Mouse (Mus musculus): ENCODE measurements at regions not wholly inside any gene's neighbourhood (a gene's known extent, or its start where the extent isn't known, plus 50 kb on each side); places are given as distances from the start of the nearest gene placed in this dataset.

DNA sequence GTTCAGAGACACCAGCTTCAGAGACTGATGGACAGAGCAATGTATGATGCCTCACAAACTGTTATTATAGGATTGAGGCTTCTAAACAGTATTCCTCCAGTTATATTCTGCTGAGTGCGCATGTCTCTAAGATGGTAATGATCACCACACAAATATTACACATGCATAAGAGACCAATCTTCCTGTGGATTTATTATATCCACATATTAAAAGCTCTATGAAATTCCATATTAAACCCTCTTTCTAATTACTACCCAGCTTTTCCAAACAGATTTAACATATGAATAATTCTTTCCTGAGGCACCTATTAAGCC lies 2252.9 kb downstream of the 4930444P10Rik start:
- H3K4me1 ChIP-seq (ENCODE audit: control insufficient read depth, insufficient read depth, low read length): no peaks in the 10 kb centered on the region
- 77% methylated on average over 1 of the region's 1 CpGs for WGBS
- no peaks in the 10 kb centered on the region for H3K9me3 ChIP-seq (ENCODE audit: control insufficient read depth, low read length)
- no peaks in the 10 kb centered on the region for H3K27me3 ChIP-seq (ENCODE audit: control insufficient read depth, insufficient read depth, low read length)
- no peaks in the 10 kb centered on the region for H3K36me3 ChIP-seq (ENCODE audit: control insufficient read depth, insufficient read depth, low read length)
- ATAC-seq (ENCODE audit: low FRiP score, low read depth) (no peak), DNase-seq (ENCODE audit: low spot score) (no peak)
- H3K27ac ChIP-seq (replicated peaks; ENCODE audit: low read depth, low read length): no peak overlapping the region
- TF ChIP-seq POLR2A (IDR thresholded peaks at IDR 0.05; ENCODE audit: borderline replicate concordance, extremely low read depth, insufficient read depth, insufficient read length): no peak
- H3K9ac ChIP-seq (ENCODE audit: low read depth, low read length, severe bottlenecking): no peak overlapping the region
- H3K4me2 ChIP-seq (replicated peaks; ENCODE audit: low read depth, low read length, severe bottlenecking): no peak overlapping the region
- H3K4me3 ChIP-seq (replicated peaks; ENCODE audit: low read length): no peak overlapping the region

DNA sequence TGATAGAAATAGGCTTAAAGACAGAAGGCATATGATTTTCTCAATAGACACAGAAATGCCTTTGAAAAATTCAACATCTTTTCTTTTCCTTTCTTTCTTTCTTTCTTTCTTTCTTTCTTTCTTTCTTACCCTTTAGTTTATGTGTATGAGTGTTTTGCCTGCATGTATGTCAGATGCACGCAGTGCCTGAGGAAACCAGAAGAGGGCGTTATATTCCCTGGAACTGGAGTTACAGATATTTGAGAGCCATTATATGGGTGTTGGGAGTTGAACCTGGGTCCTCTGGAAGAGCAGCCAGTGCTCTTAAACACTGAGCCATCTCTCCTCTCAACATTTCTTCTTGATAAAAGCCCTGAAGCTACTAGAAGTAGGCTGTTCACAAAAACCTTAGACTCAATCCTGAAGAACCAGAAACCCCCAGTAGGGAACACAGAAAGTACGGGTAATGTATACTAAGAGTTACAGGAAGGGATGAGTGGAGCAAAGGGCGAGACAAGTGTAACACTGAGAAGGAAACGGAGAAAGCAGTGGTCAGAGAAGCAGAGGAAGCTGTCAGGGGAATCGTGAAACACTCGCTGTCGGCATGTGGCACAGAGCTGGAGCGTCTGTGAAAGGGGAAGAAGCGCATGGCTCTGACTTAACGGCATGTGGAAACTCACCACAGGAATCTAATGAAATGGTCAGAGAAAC lies 2253.4 kb downstream of the 4930444P10Rik start:
- Histone ChIP-seq H3K4me2 (replicated peaks; ENCODE audit: low read depth, low read length, severe bottlenecking) (no peak overlapping the region), H3K27ac (replicated peaks; ENCODE audit: low read depth, low read length) (no peak overlapping the region), H3K9ac (ENCODE audit: low read depth, low read length, severe bottlenecking) (no peak overlapping the region), H3K4me3 (replicated peaks; ENCODE audit: low read length) (no peak overlapping the region), H3K27me3 (ENCODE audit: control insufficient read depth, insufficient read depth, low read length) (no peaks in the 10 kb centered on the region), H3K4me1 (ENCODE audit: control insufficient read depth, insufficient read depth, low read length) (no peaks in the 10 kb centered on the region), H3K9me3 (ENCODE audit: control insufficient read depth, low read length) (no peaks in the 10 kb centered on the region), H3K36me3 (ENCODE audit: control insufficient read depth, insufficient read depth, low read length) (no peaks in the 10 kb centered on the region)
- ATAC-seq (ENCODE audit: low FRiP score, low read depth) (no peak), DNase-seq (ENCODE audit: low spot score) (no peak)
- TF ChIP-seq POLR2A (IDR thresholded peaks at IDR 0.05; ENCODE audit: borderline replicate concordance, extremely low read depth, insufficient read depth, insufficient read length): no peak
- WGBS: 43% methylated on average over 11 of the region's 11 CpGs

DNA sequence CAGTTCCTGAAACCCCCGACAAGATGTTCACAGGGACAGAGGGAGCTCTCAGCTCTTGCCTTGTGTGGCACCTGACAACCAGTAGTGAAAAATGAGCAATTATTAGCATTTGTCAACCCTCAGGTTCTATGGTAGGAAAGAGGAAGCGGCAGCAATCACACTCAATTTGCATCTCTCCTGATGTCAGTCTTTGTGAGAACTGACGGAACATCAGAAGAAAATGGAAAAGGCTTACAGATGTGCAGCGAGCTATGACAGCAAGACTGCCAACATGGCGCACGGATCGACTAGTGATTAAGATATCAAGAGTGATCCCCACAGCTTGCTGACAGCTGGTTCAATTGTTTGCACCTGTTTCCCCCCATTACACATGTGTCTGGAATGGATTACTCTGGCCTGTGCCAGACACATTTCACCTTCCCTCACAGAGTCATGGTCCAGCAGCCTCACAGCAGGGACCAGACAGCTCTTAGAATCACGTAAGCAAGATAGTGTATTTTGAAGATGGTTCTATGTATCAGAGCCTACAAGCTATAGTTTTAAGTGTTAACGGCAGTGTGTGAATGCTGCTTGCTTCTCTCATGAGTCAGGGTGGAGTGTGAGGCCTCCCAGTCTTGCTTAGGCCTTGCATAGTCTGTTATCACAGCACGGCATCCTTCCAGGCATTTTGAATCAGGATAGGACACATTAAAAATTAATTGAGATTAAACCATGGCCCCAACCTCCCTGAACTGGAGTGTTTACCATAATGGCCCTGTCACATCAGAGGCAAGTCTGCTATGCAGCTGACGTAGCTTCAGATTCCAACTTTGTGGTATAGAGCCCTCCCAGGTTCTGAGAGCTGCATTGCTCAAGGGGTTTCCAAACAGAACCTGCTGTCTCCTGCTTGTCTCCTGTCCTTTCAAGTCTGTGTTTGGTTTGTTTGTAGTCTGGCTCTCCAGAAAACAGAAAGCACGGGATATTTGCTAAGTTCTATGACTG lies 2258.0 kb downstream of the 4930444P10Rik start:
- ATAC-seq (ENCODE audit: low FRiP score, low read depth) (peak; percentile 65), DNase-seq (ENCODE audit: low spot score) (peak; percentile 46)
- H3K9me3 ChIP-seq (ENCODE audit: control insufficient read depth, low read length): no peaks in the 10 kb centered on the region
- no peak overlapping the region for H3K4me3 ChIP-seq (replicated peaks; ENCODE audit: low read length)
- no peak overlapping the region for H3K27ac ChIP-seq (replicated peaks; ENCODE audit: low read depth, low read length)
- H3K27me3 ChIP-seq (ENCODE audit: control insufficient read depth, insufficient read depth, low read length): no peaks in the 10 kb centered on the region
- no peaks in the 10 kb centered on the region for H3K36me3 ChIP-seq (ENCODE audit: control insufficient read depth, insufficient read depth, low read length)
- H3K4me2 ChIP-seq (replicated peaks; ENCODE audit: low read depth, low read length, severe bottlenecking): no peak overlapping the region
- TF ChIP-seq POLR2A (IDR thresholded peaks at IDR 0.05; ENCODE audit: borderline replicate concordance, extremely low read depth, insufficient read depth, insufficient read length): no peak
- WGBS: 50% methylated on average over 12 of the region's 12 CpGs
- H3K4me1 ChIP-seq (ENCODE audit: control insufficient read depth, insufficient read depth, low read length): no peaks in the 10 kb centered on the region
- H3K9ac ChIP-seq (ENCODE audit: low read depth, low read length, severe bottlenecking): no peak overlapping the region

DNA sequence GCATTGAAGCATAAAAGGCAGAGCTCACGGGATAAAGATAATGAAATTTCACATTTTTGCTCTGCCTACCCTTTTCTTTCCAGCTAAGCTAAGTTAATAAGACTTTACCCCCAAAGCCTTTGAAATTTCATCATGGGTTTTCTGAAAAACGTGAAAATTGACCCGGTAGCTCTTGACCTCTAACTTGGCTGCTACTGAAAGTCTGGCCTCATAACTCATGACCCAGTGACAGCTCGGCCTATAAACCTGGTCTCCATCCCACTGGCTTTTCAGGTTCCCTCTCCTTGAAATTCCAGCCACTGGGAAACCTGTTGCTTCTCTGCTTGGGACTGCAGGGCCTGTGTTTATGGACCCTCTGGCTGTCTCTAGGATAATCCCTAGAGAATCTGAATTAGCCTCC lies 2285.3 kb downstream of the 4930444P10Rik start:
- ATAC-seq (ENCODE audit: low FRiP score, low read depth) (no peak), DNase-seq (ENCODE audit: low spot score) (no peak)
- no peak overlapping the region for H3K27ac ChIP-seq (replicated peaks; ENCODE audit: low read depth, low read length)
- TF ChIP-seq POLR2A (IDR thresholded peaks at IDR 0.05; ENCODE audit: borderline replicate concordance, extremely low read depth, insufficient read depth, insufficient read length): no peak
- H3K9me3 ChIP-seq (ENCODE audit: control insufficient read depth, low read length): no peaks in the 10 kb centered on the region
- H3K4me3 ChIP-seq (replicated peaks; ENCODE audit: low read length): no peak overlapping the region
- WGBS: 31% methylated on average over 4 of the region's 4 CpGs
- no peak overlapping the region for H3K9ac ChIP-seq (ENCODE audit: low read depth, low read length, severe bottlenecking)
- H3K4me2 ChIP-seq (replicated peaks; ENCODE audit: low read depth, low read length, severe bottlenecking): no peak overlapping the region
- no peaks in the 10 kb centered on the region for H3K4me1 ChIP-seq (ENCODE audit: control insufficient read depth, insufficient read depth, low read length)
- H3K27me3 ChIP-seq (ENCODE audit: control insufficient read depth, insufficient read depth, low read length): no peaks in the 10 kb centered on the region
- no peaks in the 10 kb centered on the region for H3K36me3 ChIP-seq (ENCODE audit: control insufficient read depth, insufficient read depth, low read length)

DNA sequence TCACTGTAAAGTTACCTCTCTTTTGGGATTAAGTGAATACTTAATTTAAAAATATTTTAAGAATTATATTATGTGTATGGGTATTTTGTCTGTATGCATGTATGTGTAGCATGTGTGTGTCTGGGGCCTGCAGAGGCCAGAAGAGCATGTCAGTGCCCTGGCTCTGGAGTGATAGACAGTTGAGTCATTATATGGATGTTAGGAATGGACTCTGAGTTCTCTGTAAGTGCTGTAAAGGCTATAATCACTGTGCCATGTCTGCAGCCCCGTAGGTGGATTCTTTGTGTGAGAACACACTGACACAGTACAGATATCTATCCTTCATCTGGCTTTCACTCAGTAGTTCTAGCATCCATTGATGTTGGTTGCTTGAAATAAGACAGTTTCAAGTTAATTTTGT lies 2292.7 kb downstream of the 4930444P10Rik start:
- Histone ChIP-seq H3K4me1 (ENCODE audit: control insufficient read depth, insufficient read depth, low read length) (no peaks in the 10 kb centered on the region), H3K4me3 (replicated peaks; ENCODE audit: low read length) (no peak overlapping the region), H3K27me3 (ENCODE audit: control insufficient read depth, insufficient read depth, low read length) (no peaks in the 10 kb centered on the region), H3K36me3 (ENCODE audit: control insufficient read depth, insufficient read depth, low read length) (no peaks in the 10 kb centered on the region), H3K9ac (ENCODE audit: low read depth, low read length, severe bottlenecking) (no peak overlapping the region), H3K27ac (replicated peaks; ENCODE audit: low read depth, low read length) (no peak overlapping the region), H3K9me3 (ENCODE audit: control insufficient read depth, low read length) (0 out of 2 replicates have a peak, but pooled peaks cover under 1% of the 10 kb centered on the region), H3K4me2 (replicated peaks; ENCODE audit: low read depth, low read length, severe bottlenecking) (no peak overlapping the region)
- DNase-seq (ENCODE audit: low spot score): no peak
- TF ChIP-seq POLR2A (IDR thresholded peaks at IDR 0.05; ENCODE audit: borderline replicate concordance, extremely low read depth, insufficient read depth, insufficient read length): no peak
- WGBS: 100% methylated on average over 1 of the region's 1 CpGs
- ATAC-seq (ENCODE audit: low FRiP score, low read depth): no peak

Measured in limb, embryonic 14.5 days (tissue).